Mouse (Mus musculus): ENCODE data around the gene Spred1. TPM values are rescaled to one million over a fixed set of nuclear protein-coding genes. Genes with fewer than 3 reads are reported as not detected.

The Spred1 gene
- total and polyA plus RNA-seq, 2 experiments from 2014 or later: 5.2 to 13.6 TPM

DNA sequence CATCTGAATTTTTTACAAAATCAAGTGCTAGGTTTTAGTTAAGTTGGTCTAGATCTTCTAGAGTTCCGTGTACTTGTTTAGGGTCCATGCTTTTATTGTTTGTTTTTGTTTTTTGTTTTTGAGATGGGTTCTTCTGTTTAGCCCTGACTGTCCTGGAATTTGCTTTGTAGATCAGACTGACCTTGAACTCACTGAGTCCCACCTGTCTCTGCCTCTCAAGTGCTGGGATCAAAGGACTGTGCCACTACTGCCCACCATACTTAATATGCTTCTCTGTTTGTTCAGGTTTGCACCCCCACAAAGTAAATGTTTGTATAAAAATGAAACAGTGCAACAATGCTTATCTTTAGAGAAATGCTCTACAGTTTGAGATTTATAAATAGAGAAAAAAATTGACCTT, 18.8 kb downstream of the Spred1 start:
- Histone ChIP-seq H3K36me3 (replicated peaks; ENCODE audit: control insufficient read depth, insufficient read depth, low read length) (no peaks in the 10 kb centered on the region), H3K27me3 (ENCODE audit: control insufficient read depth, insufficient read depth, low read length) (no peaks in the 10 kb centered on the region), H3K4me3 (ENCODE audit: low read depth, low read length) (no peak overlapping the region), H3K4me1 (ENCODE audit: control insufficient read depth, insufficient read depth) (peaks cover 17% of the 10 kb centered on the region), H3K9ac (replicated peaks; ENCODE audit: low read depth, low read length) (no peak overlapping the region), H3K27ac (ENCODE audit: low read depth) (no peak overlapping the region), H3K4me2 (ENCODE audit: low read depth, low read length) (no peak overlapping the region), H3K9me3 (replicated peaks; ENCODE audit: control insufficient read depth, low read length) (no peaks in the 10 kb centered on the region)
- ATAC-seq (ENCODE audit: insufficient read depth, low read depth) (no peak), DNase-seq (ENCODE audit: low spot score) (no peak)
- TF ChIP-seq CTCF (IDR thresholded peaks at IDR 0.05; ENCODE audit: low read depth) (no peak), EP300 (IDR thresholded peaks at IDR 0.05; ENCODE audit: low read depth) (no peak)
- 70% methylated on average over 1 of the region's 1 CpGs for WGBS

DNA sequence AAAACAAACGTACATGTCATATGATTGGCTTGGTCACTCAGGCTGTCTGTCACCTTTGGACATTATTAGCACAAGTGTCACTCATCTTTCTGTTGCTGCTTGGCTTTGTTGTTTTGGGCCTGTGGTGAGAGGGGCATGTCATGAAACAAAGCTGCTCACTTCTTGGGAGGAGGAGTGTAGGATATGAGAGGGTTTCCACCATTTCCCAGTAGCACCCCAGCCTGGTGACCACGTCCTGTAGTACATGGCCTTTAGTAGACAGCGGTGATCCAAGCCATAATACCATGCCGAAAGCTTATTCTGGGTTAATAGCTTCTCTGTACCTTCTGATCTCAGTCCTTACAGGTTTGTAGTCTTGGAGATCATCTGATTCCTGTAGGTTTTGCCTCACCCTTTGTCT, 21.9 kb downstream of the Spred1 start:
- no peaks in the 10 kb centered on the region for H3K27me3 ChIP-seq (ENCODE audit: control insufficient read depth, insufficient read depth, low read length)
- TF ChIP-seq EP300 (IDR thresholded peaks at IDR 0.05; ENCODE audit: low read depth) (no peak), CTCF (IDR thresholded peaks at IDR 0.05; ENCODE audit: low read depth) (no peak)
- H3K36me3 ChIP-seq (replicated peaks; ENCODE audit: control insufficient read depth, insufficient read depth, low read length): no peaks in the 10 kb centered on the region
- H3K9ac ChIP-seq (replicated peaks; ENCODE audit: low read depth, low read length): no peak overlapping the region
- WGBS: 85% methylated on average over 4 of the region's 4 CpGs
- DNase-seq (ENCODE audit: low spot score) (no peak), ATAC-seq (ENCODE audit: insufficient read depth, low read depth) (no peak)
- no peak overlapping the region for H3K4me3 ChIP-seq (ENCODE audit: low read depth, low read length)
- no peak overlapping the region for H3K27ac ChIP-seq (ENCODE audit: low read depth)
- H3K4me2 ChIP-seq (ENCODE audit: low read depth, low read length): no peak overlapping the region
- H3K9me3 ChIP-seq (replicated peaks; ENCODE audit: control insufficient read depth, low read length): no peaks in the 10 kb centered on the region
- H3K4me1 ChIP-seq (ENCODE audit: control insufficient read depth, insufficient read depth): peaks cover 13% of the 10 kb centered on the region

DNA sequence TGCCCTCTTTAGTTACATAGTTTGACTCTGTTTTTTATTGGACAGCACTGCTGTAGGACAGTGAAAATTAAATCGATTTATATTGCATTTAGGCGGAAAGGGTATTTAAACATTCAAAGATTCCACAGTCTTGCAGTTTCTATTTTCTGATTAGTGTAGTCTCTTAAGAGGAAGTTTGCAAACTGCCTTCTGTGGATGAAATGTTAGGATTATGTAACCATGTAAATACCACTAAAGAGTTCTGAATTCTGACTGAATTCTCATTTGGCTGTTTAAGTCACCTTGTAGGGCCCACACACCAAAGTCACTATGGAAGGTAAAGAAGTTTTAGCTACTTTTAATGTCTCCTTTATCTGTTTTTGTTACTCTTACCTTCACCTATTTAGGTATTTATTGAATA, 24.9 kb downstream of the Spred1 start:
- H3K4me2 ChIP-seq (ENCODE audit: low read depth, low read length): no peak overlapping the region
- DNase-seq (ENCODE audit: low spot score): no peak
- no peak for ATAC-seq (ENCODE audit: insufficient read depth, low read depth)
- H3K4me1 ChIP-seq (ENCODE audit: control insufficient read depth, insufficient read depth): 0 out of 2 replicates have a peak, but pooled peaks cover 7% of the 10 kb centered on the region
- no peaks in the 10 kb centered on the region for H3K36me3 ChIP-seq (replicated peaks; ENCODE audit: control insufficient read depth, insufficient read depth, low read length)
- no peak overlapping the region for H3K4me3 ChIP-seq (ENCODE audit: low read depth, low read length)
- no peak for TF ChIP-seq EP300 (IDR thresholded peaks at IDR 0.05; ENCODE audit: low read depth)
- no peak for TF ChIP-seq CTCF (IDR thresholded peaks at IDR 0.05; ENCODE audit: low read depth)
- WGBS: 95% methylated on average over 2 of the region's 2 CpGs
- no peaks in the 10 kb centered on the region for H3K9me3 ChIP-seq (replicated peaks; ENCODE audit: control insufficient read depth, low read length)
- H3K27me3 ChIP-seq (ENCODE audit: control insufficient read depth, insufficient read depth, low read length): no peaks in the 10 kb centered on the region
- no peak overlapping the region for H3K9ac ChIP-seq (replicated peaks; ENCODE audit: low read depth, low read length)
- H3K27ac ChIP-seq (ENCODE audit: low read depth): no peak overlapping the region

DNA sequence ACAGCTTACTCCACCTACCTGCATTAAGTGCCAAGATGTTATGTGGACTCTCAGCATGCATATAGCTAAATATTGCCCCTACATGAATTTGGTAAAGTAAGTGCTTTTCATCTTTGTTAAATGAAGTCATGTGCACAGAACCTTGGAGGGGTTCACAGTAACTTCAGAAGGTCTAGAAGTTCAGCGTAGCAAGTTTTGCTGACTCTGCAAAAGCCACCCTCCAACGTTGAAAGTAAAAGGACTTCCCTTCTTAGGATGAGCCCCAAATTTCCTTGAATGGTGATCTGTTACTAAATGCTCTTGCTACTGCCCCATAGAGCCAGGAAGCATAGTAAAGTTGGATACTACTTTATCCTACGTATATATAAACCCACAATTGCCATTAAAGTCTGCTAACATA, 25.4 kb downstream of the Spred1 start:
- no peak overlapping the region for H3K4me2 ChIP-seq (ENCODE audit: low read depth, low read length)
- 72% methylated on average over 3 of the region's 3 CpGs for WGBS
- TF ChIP-seq EP300 (IDR thresholded peaks at IDR 0.05; ENCODE audit: low read depth) (no peak), CTCF (IDR thresholded peaks at IDR 0.05; ENCODE audit: low read depth) (no peak)
- no peaks in the 10 kb centered on the region for H3K27me3 ChIP-seq (ENCODE audit: control insufficient read depth, insufficient read depth, low read length)
- no peak overlapping the region for H3K4me3 ChIP-seq (ENCODE audit: low read depth, low read length)
- no peak overlapping the region for H3K27ac ChIP-seq (ENCODE audit: low read depth)
- 0 out of 2 replicates have a peak, but pooled peaks cover 7% of the 10 kb centered on the region for H3K4me1 ChIP-seq (ENCODE audit: control insufficient read depth, insufficient read depth)
- no peaks in the 10 kb centered on the region for H3K9me3 ChIP-seq (replicated peaks; ENCODE audit: control insufficient read depth, low read length)
- ATAC-seq (ENCODE audit: insufficient read depth, low read depth): no peak
- H3K36me3 ChIP-seq (replicated peaks; ENCODE audit: control insufficient read depth, insufficient read depth, low read length): no peaks in the 10 kb centered on the region
- DNase-seq (ENCODE audit: low spot score): no peak
- no peak overlapping the region for H3K9ac ChIP-seq (replicated peaks; ENCODE audit: low read depth, low read length)

DNA sequence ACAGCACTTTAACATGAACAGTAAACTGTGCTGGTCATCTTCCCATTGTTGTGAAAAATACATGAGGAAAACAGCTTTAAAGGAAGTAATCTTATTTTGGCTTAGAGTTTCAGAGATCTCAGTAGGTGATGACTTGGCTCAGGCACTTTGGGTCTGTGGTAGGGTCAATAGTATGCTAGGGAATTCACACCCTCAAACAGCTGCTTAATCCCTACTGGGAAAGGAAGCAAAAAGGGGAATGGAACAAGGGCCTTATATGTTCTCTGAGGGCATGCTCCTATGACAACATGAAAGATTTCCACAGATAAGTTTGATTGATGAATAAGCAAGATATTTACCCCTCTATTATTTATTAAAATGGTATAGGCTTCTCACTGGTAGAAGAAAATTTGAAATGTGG, 31.0 kb downstream of the Spred1 start:
- Histone ChIP-seq H3K27ac (ENCODE audit: low read depth) (no peak overlapping the region), H3K9ac (replicated peaks; ENCODE audit: low read depth, low read length) (no peak overlapping the region), H3K36me3 (replicated peaks; ENCODE audit: control insufficient read depth, insufficient read depth, low read length) (peaks cover 16% of the 10 kb centered on the region), H3K9me3 (replicated peaks; ENCODE audit: control insufficient read depth, low read length) (no peaks in the 10 kb centered on the region), H3K4me2 (ENCODE audit: low read depth, low read length) (no peak overlapping the region), H3K4me3 (ENCODE audit: low read depth, low read length) (no peak overlapping the region), H3K27me3 (ENCODE audit: control insufficient read depth, insufficient read depth, low read length) (no peaks in the 10 kb centered on the region), H3K4me1 (ENCODE audit: control insufficient read depth, insufficient read depth) (0 out of 2 replicates have a peak, but pooled peaks cover 5% of the 10 kb centered on the region)
- no peak for DNase-seq (ENCODE audit: low spot score)
- TF ChIP-seq EP300 (IDR thresholded peaks at IDR 0.05; ENCODE audit: low read depth) (no peak), CTCF (IDR thresholded peaks at IDR 0.05; ENCODE audit: low read depth) (no peak)
- no peak for ATAC-seq (ENCODE audit: insufficient read depth, low read depth)

DNA sequence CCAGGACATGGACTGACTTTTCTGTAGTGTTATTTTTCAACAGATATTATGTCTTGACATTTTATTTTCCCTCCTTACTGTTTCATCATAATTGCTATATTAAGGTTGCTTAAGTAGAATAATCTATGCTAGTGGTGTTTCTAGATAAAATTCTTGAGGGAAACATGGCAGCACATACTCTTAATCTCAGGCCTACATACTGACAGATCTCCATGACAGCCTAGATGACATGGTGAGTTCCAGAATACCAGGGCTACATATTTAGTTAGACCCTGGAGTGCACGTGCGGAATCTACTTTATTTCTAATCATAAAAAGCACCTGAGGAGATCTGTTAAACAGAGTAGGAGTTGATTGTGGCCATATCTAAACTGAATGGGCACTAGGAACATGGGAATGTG, 47.2 kb downstream of the Spred1 start:
- ATAC-seq (ENCODE audit: insufficient read depth, low read depth) (no peak), DNase-seq (ENCODE audit: low spot score) (no peak)
- no peak overlapping the region for H3K4me3 ChIP-seq (ENCODE audit: low read depth, low read length)
- H3K9ac ChIP-seq (replicated peaks; ENCODE audit: low read depth, low read length): no peak overlapping the region
- no peaks in the 10 kb centered on the region; the same call in 1 of the 2 replicates for H3K4me1 ChIP-seq (ENCODE audit: control insufficient read depth, insufficient read depth)
- WGBS: 49% methylated on average over 2 of the region's 2 CpGs
- H3K27ac ChIP-seq (ENCODE audit: low read depth): no peak overlapping the region
- H3K36me3 ChIP-seq (replicated peaks; ENCODE audit: control insufficient read depth, insufficient read depth, low read length): peaks cover 23% of the 10 kb centered on the region
- no peaks in the 10 kb centered on the region for H3K27me3 ChIP-seq (ENCODE audit: control insufficient read depth, insufficient read depth, low read length)
- no peaks in the 10 kb centered on the region for H3K9me3 ChIP-seq (replicated peaks; ENCODE audit: control insufficient read depth, low read length)
- no peak for TF ChIP-seq EP300 (IDR thresholded peaks at IDR 0.05; ENCODE audit: low read depth)
- no peak for TF ChIP-seq CTCF (IDR thresholded peaks at IDR 0.05; ENCODE audit: low read depth)
- no peak overlapping the region for H3K4me2 ChIP-seq (ENCODE audit: low read depth, low read length)
